Mouse (Mus musculus): ENCODE measurements around the gene Gprin2.

GRCm38 (mm10) chr14:34201231-34202035, at the start of gene Gprin2:
- TF ChIP-seq EP300 (optimal IDR thresholded peaks at IDR 0.05): no peak
- TF ChIP-seq CTCF (IDR thresholded peaks at IDR 0.05; ENCODE audit: low read depth): no peak
